In genomic region chr4:12784479-12784878, GRCm38 (mm10) we compare ENCODE assay signal across 20 mouse cellular contexts.
DNase-seq lines count a peak whose midpoint lies in the region; ATAC-seq and TF ChIP-seq lines count a peak whose summit lies in the region.
"Had no signal": no experiment of that assay in that cellular context is flagged by ENCODE, and none has a peak within 500 bp of the region (broad histone marks: within the 10 kb centered on the region; RNA-seq: fewer than 3 reads in every experiment).

No protein-coding gene starts in this region.

- 0 out of 2 replicates have a peak, but pooled peaks have one; percentile 28 for ATAC-seq in forebrain, embryonic 16.5 days
- ATAC-seq in forebrain, embryonic 13.5 days: no peak
- ATAC-seq in midbrain, embryonic 13.5 days: no peak
- no peak for ATAC-seq in midbrain, embryonic 11.5 days (ENCODE audit: low FRiP score)
- no peak for ATAC-seq in midbrain, postnatal 0 days (ENCODE audit: low FRiP score)
- ATAC-seq: forebrain, embryonic 15.5 days; inflammation-experienced regulatory T-cells, adult 6 months had no signal

- no peak overlapping the region for H3K4me3 ChIP-seq in forebrain, embryonic 16.5 days (replicated peaks; ENCODE audit: low read length)
- H3K4me3 ChIP-seq in forebrain, embryonic 13.5 days: no peak overlapping the region
- no peak overlapping the region for H3K4me3 ChIP-seq in midbrain, embryonic 13.5 days (replicated peaks)
- H3K4me3 ChIP-seq in midbrain, embryonic 11.5 days (ENCODE audit: low read depth, low read length): no peak overlapping the region
- no peak overlapping the region for H3K4me3 ChIP-seq in midbrain, postnatal 0 days (ENCODE audit: low read depth, low read length)
- H3K4me3 ChIP-seq: embryonic facial prominence, embryonic 10.5 days; forebrain, embryonic 15.5 days; heart, adult 2 months; heart, embryonic 12.5 days; hindbrain, embryonic 10.5 days; hindbrain, embryonic 15.5 days had no signal

- H3K9ac ChIP-seq in forebrain, embryonic 16.5 days (replicated peaks; ENCODE audit: low read depth, low read length): no peak overlapping the region
- H3K9ac ChIP-seq in forebrain, embryonic 13.5 days: no peak overlapping the region
- no peak overlapping the region for H3K9ac ChIP-seq in midbrain, embryonic 13.5 days (replicated peaks)
- H3K9ac ChIP-seq in midbrain, embryonic 11.5 days (ENCODE audit: low read length): no peak overlapping the region
- H3K9ac ChIP-seq in midbrain, postnatal 0 days (replicated peaks; ENCODE audit: low read length, poor library complexity, severe bottlenecking): no peak overlapping the region
- H3K9ac ChIP-seq: forebrain, embryonic 15.5 days; heart, embryonic 12.5 days; hindbrain, embryonic 15.5 days had no signal

- no peak overlapping the region for H3K4me2 ChIP-seq in forebrain, embryonic 16.5 days (ENCODE audit: low read length)
- H3K4me2 ChIP-seq in forebrain, embryonic 13.5 days: no peak overlapping the region
- no peak overlapping the region for H3K4me2 ChIP-seq in midbrain, embryonic 13.5 days (replicated peaks)
- H3K4me2 ChIP-seq in midbrain, embryonic 11.5 days: no peak overlapping the region
- no peak overlapping the region for H3K4me2 ChIP-seq in midbrain, postnatal 0 days (ENCODE audit: low read depth, low read length, poor library complexity, severe bottlenecking)
- H3K4me2 ChIP-seq: forebrain, embryonic 15.5 days; heart, embryonic 12.5 days; hindbrain, embryonic 15.5 days had no signal

- no peak overlapping the region for H3K27ac ChIP-seq in forebrain, embryonic 16.5 days (ENCODE audit: low read length)
- H3K27ac ChIP-seq in forebrain, embryonic 13.5 days: no peak overlapping the region
- H3K27ac ChIP-seq in midbrain, embryonic 13.5 days: peak overlapping the region; percentile 36; the same call in 1 of the 2 replicates
- no peak overlapping the region for H3K27ac ChIP-seq in midbrain, embryonic 11.5 days (ENCODE audit: low read depth, low read length)
- H3K27ac ChIP-seq in midbrain, postnatal 0 days (ENCODE audit: low read depth, low read length): no peak overlapping the region
- H3K27ac ChIP-seq: embryonic facial prominence, embryonic 10.5 days; forebrain, embryonic 15.5 days; heart, adult 2 months; hindbrain, embryonic 10.5 days; hindbrain, embryonic 15.5 days had no signal

- no peaks in the 10 kb centered on the region for H3K9me3 ChIP-seq in forebrain, embryonic 16.5 days (ENCODE audit: control insufficient read depth, low read length)
- H3K9me3 ChIP-seq in forebrain, embryonic 13.5 days (replicated peaks): no peaks in the 10 kb centered on the region
- no peaks in the 10 kb centered on the region for H3K9me3 ChIP-seq in midbrain, embryonic 13.5 days
- H3K9me3 ChIP-seq in midbrain, embryonic 11.5 days (ENCODE audit: control insufficient read depth, low read length): no peaks in the 10 kb centered on the region
- no peaks in the 10 kb centered on the region for H3K9me3 ChIP-seq in midbrain, postnatal 0 days (ENCODE audit: low read length)
- H3K9me3 ChIP-seq: embryonic facial prominence, embryonic 10.5 days; forebrain, embryonic 15.5 days; heart, embryonic 12.5 days; hindbrain, embryonic 10.5 days; hindbrain, embryonic 15.5 days had no signal

- no peaks in the 10 kb centered on the region for H3K36me3 ChIP-seq in forebrain, embryonic 16.5 days (ENCODE audit: control insufficient read depth, insufficient read depth)
- no peaks in the 10 kb centered on the region for H3K36me3 ChIP-seq in forebrain, embryonic 13.5 days (ENCODE audit: poor library complexity, severe bottlenecking)
- no peaks in the 10 kb centered on the region for H3K36me3 ChIP-seq in midbrain, embryonic 13.5 days
- no peaks in the 10 kb centered on the region for H3K36me3 ChIP-seq in midbrain, embryonic 11.5 days (ENCODE audit: control insufficient read depth, insufficient read depth, low read length)
- H3K36me3 ChIP-seq in midbrain, postnatal 0 days (ENCODE audit: insufficient read depth, low read length): no peaks in the 10 kb centered on the region
- H3K36me3 ChIP-seq: embryonic facial prominence, embryonic 10.5 days; forebrain, embryonic 15.5 days; heart, embryonic 12.5 days; hindbrain, embryonic 10.5 days; hindbrain, embryonic 15.5 days had no signal

- WGBS in forebrain, embryonic 16.5 days: 84% methylated on average over 3 of the region's 3 CpGs
- WGBS in forebrain, embryonic 13.5 days: 81% methylated on average over 3 of the region's 3 CpGs
- 79% methylated on average over 3 of the region's 3 CpGs for WGBS in midbrain, embryonic 13.5 days
- 85% methylated on average over 3 of the region's 3 CpGs for WGBS in midbrain, embryonic 11.5 days
- 68% methylated on average over 3 of the region's 3 CpGs for WGBS in midbrain, postnatal 0 days

- no peak for TF ChIP-seq CTCF in brain, embryonic 14.5 days (IDR thresholded peaks at IDR 0.05; ENCODE audit: borderline replicate concordance, extremely low read depth, insufficient read depth, insufficient read length)
- TF ChIP-seq CTCF in midbrain, postnatal 0 days (IDR thresholded peaks at IDR 0.05): no peak

- TF ChIP-seq POLR2A in brain, embryonic 14.5 days (IDR thresholded peaks at IDR 0.05; ENCODE audit: borderline replicate concordance, extremely low read depth, insufficient read depth, insufficient read length, poor library complexity, severe bottlenecking): no peak

- H3K4me1 ChIP-seq in forebrain, embryonic 16.5 days (replicated peaks; ENCODE audit: control insufficient read depth, insufficient read depth, low read length): no peaks in the 10 kb centered on the region
- no peaks in the 10 kb centered on the region; the same call in 1 of the 2 replicates for H3K4me1 ChIP-seq in forebrain, embryonic 13.5 days
- H3K4me1 ChIP-seq in midbrain, embryonic 13.5 days (replicated peaks): peaks cover 8% of the 10 kb centered on the region; the same call in 1 of the 2 replicates
- no peaks in the 10 kb centered on the region for H3K4me1 ChIP-seq in midbrain, embryonic 11.5 days (ENCODE audit: control insufficient read depth, insufficient read depth, low read length)
- no peaks in the 10 kb centered on the region for H3K4me1 ChIP-seq in midbrain, postnatal 0 days (ENCODE audit: insufficient read depth, low read length)
- H3K4me1 ChIP-seq: forebrain, embryonic 15.5 days; hindbrain, embryonic 15.5 days had no signal

- no peak for DNase-seq in midbrain, embryonic 11.5 days (ENCODE audit: low spot score, missing footprints)
- DNase-seq in brain, embryonic 14.5 days (ENCODE audit: low read depth): peak; percentile 44
- DNase-seq in midbrain, postnatal 0 days (ENCODE audit: low spot score): peak; percentile 25
- no peak for DNase-seq in layer of hippocampus, adult 18-20 months (ENCODE audit: low spot score in 2 of 2)
- DNase-seq: adrenal gland, adult 2 months; adrenal gland, postnatal 25 days; cerebellum, adult 11 months; cerebellum, adult 8-10 months; cerebellum, postnatal 36 days; gastrocnemius, postnatal 14 days; heart, adult 2 months had no signal

- H3K27me3 ChIP-seq in forebrain, embryonic 16.5 days (replicated peaks; ENCODE audit: control insufficient read depth, insufficient read depth, low read length): no peaks in the 10 kb centered on the region
- H3K27me3 ChIP-seq in forebrain, embryonic 13.5 days: no peaks in the 10 kb centered on the region
- no peaks in the 10 kb centered on the region for H3K27me3 ChIP-seq in midbrain, embryonic 13.5 days
- H3K27me3 ChIP-seq in midbrain, embryonic 11.5 days (ENCODE audit: control insufficient read depth, insufficient read depth, low read length): no peaks in the 10 kb centered on the region
- H3K27me3 ChIP-seq in midbrain, postnatal 0 days (ENCODE audit: insufficient read depth, low read length): no peaks in the 10 kb centered on the region
- H3K27me3 ChIP-seq: forebrain, embryonic 15.5 days; heart, embryonic 12.5 days; hindbrain, embryonic 15.5 days had no signal

Comparison
In these comparisons a context has a peak if more than half of its experiments do, and no peak if none do; other contexts are left out.
1. DNase-seq: peak in brain, embryonic 14.5 days (single experiment) and midbrain, postnatal 0 days (single experiment); none in midbrain, embryonic 11.5 days (single experiment) and layer of hippocampus, adult 18-20 months (0 of 2).